Mouse (Mus musculus) frontal cortex, adult (tissue): ENCODE data around the gene Mcee.

ENCODE experiments used
- ATAC-seq: cut with Nextera tagmentation; 2 replicates; pipeline ENCODE4 v1.9.2; 2017; ENCODE audit warnings: mild to moderate bottlenecking, moderate library complexity, mixed read lengths; ENCODE audit not compliant: low TSS enrichment

The Mcee gene

DNA sequence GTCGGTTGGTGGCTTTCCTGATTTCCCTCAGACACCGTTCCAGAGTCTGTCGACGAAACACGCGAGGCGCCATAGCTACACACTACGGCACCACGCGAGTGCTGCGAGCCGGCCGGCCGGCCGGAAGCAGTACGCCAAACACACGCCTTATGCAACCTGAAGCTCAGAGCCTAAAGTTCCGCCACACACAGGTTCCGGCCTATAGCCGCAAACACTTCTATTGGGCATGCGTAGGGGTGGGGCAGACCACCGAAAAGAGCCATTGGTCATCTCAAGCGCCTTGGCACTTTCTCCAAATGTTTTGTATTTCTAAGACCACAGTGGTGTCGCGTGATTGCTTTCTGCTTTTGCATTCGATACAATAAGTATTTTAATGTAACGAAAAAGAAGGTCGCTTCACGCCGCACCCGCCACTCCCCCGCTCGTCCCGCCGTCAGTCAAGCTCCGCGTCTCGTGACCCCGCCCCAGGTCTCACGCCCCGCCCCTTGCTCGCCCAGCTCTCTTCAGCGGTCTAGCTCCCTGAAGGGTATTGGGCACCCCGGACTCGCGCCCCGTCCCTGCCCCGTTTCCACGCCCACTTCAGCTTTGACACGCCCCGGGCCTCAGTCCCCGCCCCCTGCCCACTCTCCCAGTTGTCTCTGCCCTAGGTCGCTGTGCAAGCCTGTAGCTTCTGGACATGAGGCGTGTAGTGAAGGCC is at the start of gene Mcee, which contains the start of gene Mphosph10:
Gene Mcee (plus strand): TSS at position 486 of the 697 bp plus-strand sequence.
Gene Mphosph10 (minus strand): TSS at position 147 of the 697 bp plus-strand sequence.
- peak; percentile 95 for ATAC-seq

DNA sequence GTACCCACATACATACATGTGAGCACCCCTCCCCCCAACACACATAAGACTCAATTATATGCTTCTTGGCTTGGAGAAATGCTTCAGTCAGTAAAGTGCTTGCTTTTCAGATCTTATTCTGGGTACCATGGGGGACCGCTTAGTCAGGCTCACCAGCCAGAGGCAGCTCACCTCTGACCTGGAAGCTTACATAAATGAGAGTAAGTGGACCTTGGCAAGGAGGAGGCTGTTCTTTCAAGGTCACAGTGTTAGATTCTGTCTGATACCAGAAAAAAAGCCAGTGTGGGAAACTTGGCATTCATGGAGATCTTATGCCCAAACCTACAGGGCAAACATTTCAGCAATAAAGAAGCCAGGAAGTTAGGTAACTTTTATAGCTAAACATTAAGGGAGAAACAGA is 44.6 kb upstream of the Mcee start:
- no peak for ATAC-seq

- peak; percentile 70 for ATAC-seq
Observed at GRCm38 (mm10) chr7:64349147-64349861, 43.1 kb upstream of the Mcee start.

DNA sequence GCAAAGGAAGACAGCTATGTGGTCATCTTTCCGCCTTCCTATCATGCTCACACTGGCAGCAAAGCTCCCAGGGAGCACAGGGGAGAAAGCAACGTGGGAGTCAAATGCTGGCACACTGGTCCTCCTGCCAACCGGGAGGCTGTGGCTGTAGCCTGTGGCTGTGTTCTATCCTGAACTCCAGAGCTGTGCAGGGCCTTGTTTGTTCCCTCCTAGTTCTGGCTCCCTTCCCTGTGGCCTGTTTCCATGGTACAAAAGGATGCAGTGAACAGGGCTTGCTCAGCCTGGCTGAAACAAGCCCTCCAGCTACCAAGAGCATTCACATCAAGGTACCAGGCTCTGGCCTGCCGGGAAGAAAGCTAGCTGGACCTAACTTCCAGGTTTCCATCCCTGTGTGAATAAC is 41.3 kb upstream of the Mcee start:
- peak; percentile 66 for ATAC-seq

- no peak for ATAC-seq
Observed at GRCm38 (mm10) chr7:64354206-64354605, 38.2 kb upstream of the Mcee start.

DNA sequence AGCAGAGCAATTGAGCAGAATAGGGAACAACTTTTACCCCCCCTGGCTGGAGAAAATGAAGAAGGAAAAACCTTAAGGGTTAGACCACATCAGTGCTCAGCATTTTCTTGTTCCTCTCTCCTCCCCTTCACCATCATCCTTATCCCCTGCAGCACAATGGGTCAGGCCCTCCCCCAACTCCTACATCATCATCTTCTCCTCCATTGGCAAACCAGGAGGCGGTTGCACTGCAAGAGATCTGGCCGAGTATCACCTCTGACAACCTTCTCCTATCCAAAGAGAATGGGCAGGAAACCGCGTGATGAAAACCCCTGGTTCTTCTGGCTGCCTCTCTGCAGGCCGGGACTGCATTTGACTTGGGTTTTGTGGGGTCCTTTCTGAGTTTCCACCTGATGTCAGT is 35.7 kb upstream of the Mcee start:
- ATAC-seq: no peak

GRCm38 (mm10) chr7:64357405-64357804 is 35.0 kb upstream of the Mcee start:
- ATAC-seq: peak; percentile 68

GRCm38 (mm10) chr7:64358666-64359065 is 33.7 kb upstream of the Mcee start:
- ATAC-seq: no peak

DNA sequence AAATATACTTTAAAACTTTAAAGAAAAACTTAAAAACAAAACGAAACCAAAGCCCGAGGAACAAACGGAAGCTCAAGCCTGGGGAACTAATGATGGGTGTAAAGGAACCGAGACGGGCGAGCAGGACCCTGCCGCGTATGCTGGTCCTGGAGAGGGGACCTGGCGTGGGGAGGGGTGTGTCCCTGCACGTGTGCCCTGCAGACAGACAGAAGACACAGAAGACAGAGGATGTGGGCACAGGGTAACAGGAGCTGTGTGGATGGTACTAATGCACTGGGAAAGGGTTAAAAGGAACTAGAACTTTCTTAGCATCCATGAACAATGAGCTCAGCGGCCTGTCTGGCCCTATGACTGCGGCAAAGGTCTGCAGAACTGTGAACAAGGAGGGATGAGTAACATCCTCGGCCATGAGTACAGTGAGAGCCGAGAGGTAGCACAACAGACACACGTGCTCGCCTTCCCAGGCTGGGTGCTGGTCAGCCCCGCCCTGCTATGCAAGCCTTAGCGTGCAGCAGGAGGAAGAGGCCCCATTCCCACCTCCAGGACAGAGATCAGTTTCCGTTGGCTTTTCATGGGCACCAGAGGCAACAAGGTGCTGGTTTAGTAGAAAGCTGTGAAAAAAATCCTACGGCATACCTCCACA is 32.3 kb upstream of the Mcee start:
- ATAC-seq: 0 out of 2 replicates have a peak, but pooled peaks have one; percentile 17

GRCm38 (mm10) chr7:64360586-64360945 is 31.8 kb upstream of the Mcee start:
- peak; percentile 84 for ATAC-seq

DNA sequence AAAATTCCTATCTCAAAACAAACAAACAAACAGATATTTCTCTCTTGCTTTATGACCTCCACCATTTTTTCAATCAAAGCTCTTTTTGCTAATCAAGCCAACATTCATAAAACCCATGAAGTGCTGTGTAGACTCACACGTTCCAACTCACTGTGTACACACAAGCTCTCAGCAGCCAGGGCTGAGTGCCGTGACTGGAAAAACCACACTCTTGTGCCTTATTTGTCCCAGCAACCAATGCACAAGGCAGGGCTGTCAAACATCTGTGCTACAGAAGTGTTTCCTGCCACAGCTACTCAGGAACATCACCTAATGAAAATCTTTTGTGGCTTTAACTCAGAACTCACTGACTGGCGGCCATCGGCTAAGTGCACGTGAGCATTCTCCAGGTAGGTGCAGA is 26.5 kb upstream of the Mcee start:
- no peak for ATAC-seq

GRCm38 (mm10) chr7:64369841-64370240 is 22.6 kb upstream of the Mcee start:
- ATAC-seq: no peak

GRCm38 (mm10) chr7:64371940-64372878 is 20.2 kb upstream of the Mcee start:
- ATAC-seq: no peak

- no peak for ATAC-seq
Observed at GRCm38 (mm10) chr7:64373147-64373829, 19.1 kb upstream of the Mcee start.

DNA sequence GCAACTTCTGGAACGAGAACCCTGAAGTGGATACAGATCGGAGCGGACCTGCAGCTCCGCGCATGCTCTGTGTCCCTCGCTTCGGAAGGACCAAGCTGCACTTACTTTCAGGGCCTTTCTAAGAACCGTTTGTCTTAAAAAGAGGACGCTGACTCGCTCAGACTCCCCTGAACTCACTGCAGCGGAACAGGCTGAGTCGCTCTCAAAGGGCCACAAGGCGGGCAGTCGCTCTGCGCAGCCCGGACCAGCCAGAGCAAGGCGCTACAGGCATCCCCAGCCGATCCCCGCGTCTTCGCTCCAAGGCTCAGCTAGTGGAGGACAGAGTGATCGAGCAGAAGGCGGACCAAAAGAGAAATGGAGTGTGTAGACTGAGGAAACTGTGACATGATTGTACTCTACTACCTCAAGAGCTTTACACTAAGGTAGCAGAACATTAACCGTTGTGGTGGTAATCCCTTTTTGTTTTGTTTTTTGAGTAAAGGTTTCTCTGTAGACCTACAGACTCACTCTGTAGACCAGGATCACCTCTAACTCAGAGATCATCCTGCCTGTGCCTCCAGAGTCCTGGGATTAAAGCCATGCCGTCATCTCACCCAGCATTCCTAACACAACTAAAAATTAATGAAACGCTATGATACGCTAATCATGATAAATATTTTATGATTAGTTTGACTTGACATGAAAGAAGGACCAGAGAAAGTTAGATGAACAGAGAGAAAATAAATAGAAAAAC is 18.4 kb upstream of the Mcee start, which contains the start of gene Fan1:
Gene Fan1 (minus strand): TSS at position 266 of the 733 bp plus-strand sequence.
- ATAC-seq: peak; percentile 97

DNA sequence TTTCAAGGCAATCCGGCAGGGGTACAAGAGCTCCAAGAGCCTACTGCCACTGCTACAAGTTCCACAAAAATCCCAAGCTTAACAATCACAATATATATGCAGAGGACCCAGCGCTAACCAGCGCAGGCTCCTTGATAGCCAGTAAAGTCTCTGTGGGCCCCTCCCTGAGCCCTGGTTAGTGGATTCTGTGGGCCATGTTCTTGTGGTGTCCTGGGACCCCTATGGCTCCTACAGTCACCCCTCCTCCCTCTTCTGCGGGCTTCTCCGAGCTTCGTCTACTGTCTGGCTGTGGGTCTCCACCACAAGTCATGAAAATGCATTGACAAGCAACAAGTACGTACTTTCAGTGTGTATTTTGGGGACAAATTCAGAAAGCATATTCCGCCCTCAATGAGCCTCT is 928 bp upstream of the Mcee start:
- no peak for ATAC-seq

GRCm38 (mm10) chr7:64392819-64393151 is 378 bp downstream of the Mcee start:
- no peak; the same call in 1 of the 2 replicates for ATAC-seq

DNA sequence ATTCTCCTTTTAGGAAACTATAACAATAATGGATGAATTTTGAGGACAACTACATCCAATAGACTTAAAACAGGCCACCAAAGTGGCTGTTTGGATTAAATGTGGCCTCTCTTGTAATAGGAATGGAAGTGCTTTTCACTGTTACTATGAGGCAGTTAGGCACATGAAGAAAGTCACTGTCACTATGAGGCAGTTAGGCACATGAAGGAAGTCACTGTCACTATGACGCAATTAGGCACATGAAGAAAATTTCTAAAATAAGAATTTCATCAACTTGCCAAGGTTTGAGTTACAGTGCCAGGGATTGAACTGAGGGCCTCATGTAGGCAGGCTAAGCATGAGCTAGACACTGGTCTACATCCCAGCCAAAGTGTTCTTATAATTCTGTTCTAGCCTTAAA is 8.3 kb downstream of the Mcee start:
- ATAC-seq: no peak

DNA sequence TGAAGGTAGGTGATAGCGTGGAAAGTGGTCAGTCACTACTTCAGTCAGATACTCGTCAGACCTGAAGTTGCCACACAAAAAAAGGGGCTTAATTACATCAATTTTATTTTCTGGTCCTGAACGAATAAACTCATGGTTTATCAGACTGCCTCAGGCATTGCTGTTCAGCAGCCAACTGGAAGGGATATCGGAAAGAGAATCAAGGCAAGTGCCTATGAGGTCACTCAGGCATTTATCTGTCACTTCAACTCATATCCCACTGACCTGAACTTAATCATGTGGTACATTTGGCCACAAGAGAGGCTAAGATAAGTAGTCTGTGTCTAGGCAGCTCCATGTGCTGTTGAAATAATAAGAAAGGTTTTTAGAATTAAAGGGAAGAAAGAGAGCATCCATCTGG is 10.0 kb downstream of the Mcee start:
- ATAC-seq: no peak

GRCm38 (mm10) chr7:64403989-64404388 is 11.6 kb downstream of the Mcee start:
- ATAC-seq: no peak
